Mouse (Mus musculus) MEL (cell line): ENCODE measurements around the gene Cbx3.
A peak's percentile ranks its signal among the peaks of the same experiment; 100 is the strongest.

Experiments used
- CTCF ChIP-seq, 3 experiments: IDR thresholded peaks in 2 of 3; conservative IDR thresholded peaks in 1 of 3; 2 replicates each; pipeline ENCODE4 v1.5.1; 2011 to 2012; ENCODE audit warnings: low read length in 3 of 3, low read depth in 2 of 3, mild to moderate bottlenecking in 2 of 3, improper control_type of control experiment in 1 of 3, inconsistent platforms in 1 of 3, mixed read lengths in 1 of 3, moderate library complexity in 1 of 3; ENCODE audit not compliant: control insufficient read depth in 1 of 3, insufficient read depth in 1 of 3, poor library complexity in 1 of 3, severe bottlenecking in 1 of 3
- E2F4 ChIP-seq: IDR thresholded peaks from 2 replicates; pipeline ENCODE4 v1.6.1; 2011; ENCODE audit warnings: low read depth, low read length, improper control_type of control experiment, borderline replicate concordance
- ETS1 ChIP-seq: IDR thresholded peaks from 2 replicates; pipeline ENCODE4 v1.6.1; 2012; ENCODE audit warnings: low read depth, mild to moderate bottlenecking, inconsistent platforms, low read length, improper control_type of control experiment, moderate library complexity
- GATA1 ChIP-seq: IDR thresholded peaks from 2 replicates; pipeline ENCODE4 v1.6.1; 2011; ENCODE audit warnings: low read depth, low read length, improper control_type of control experiment
- MAFK ChIP-seq: IDR thresholded peaks from 2 replicates; pipeline ENCODE4 v1.6.1; 2011; ENCODE audit warnings: low read depth, mild to moderate bottlenecking, low read length, improper control_type of control experiment, borderline replicate concordance
- MAX ChIP-seq: IDR thresholded peaks from 2 replicates; pipeline ENCODE4 v1.6.1; 2011; ENCODE audit warnings: low read length, improper control_type of control experiment
- POLR2A ChIP-seq, 2 experiments: IDR thresholded peaks; 2 replicates each; pipeline ENCODE4 v1.6.1; 2011 to 2012; ENCODE audit warnings: low read length in 2 of 2, mild to moderate bottlenecking in 2 of 2, control low read depth in 1 of 2, improper control_type of control experiment in 1 of 2, low read depth in 1 of 2, moderate library complexity in 1 of 2; ENCODE audit not compliant: control insufficient read depth in 1 of 2, insufficient read depth in 1 of 2, poor library complexity in 1 of 2
- RAD21 ChIP-seq: IDR thresholded peaks from 2 replicates; pipeline ENCODE4 v1.6.1; 2011; ENCODE audit warnings: mild to moderate bottlenecking, low read depth, low read length, improper control_type of control experiment
- SMC3 ChIP-seq: IDR thresholded peaks from 2 replicates; pipeline ENCODE4 v1.6.1; 2011; ENCODE audit warnings: low read depth, low read length, improper control_type of control experiment
- TBP ChIP-seq: IDR thresholded peaks from 2 replicates; pipeline ENCODE4 v1.8.0; 2011; ENCODE audit warnings: low read depth, low read length, improper control_type of control experiment
- UBTF ChIP-seq: IDR thresholded peaks from 2 replicates; pipeline ENCODE4 v1.6.1; 2012; ENCODE audit warnings: low read depth, mild to moderate bottlenecking, inconsistent platforms, low read length, improper control_type of control experiment, moderate library complexity, borderline replicate concordance; ENCODE audit not compliant: insufficient read depth
- ZMIZ1 ChIP-seq: IDR thresholded peaks from 2 replicates; pipeline ENCODE4 v1.6.1; 2012; ENCODE audit warnings: low read depth, mild to moderate bottlenecking, inconsistent platforms, low read length, improper control_type of control experiment, moderate library complexity
- ZNF384 ChIP-seq: IDR thresholded peaks from 2 replicates; pipeline ENCODE4 v1.6.1; 2012; ENCODE audit warnings: low read depth, mild to moderate bottlenecking, inconsistent platforms, low read length, improper control_type of control experiment

DNA sequence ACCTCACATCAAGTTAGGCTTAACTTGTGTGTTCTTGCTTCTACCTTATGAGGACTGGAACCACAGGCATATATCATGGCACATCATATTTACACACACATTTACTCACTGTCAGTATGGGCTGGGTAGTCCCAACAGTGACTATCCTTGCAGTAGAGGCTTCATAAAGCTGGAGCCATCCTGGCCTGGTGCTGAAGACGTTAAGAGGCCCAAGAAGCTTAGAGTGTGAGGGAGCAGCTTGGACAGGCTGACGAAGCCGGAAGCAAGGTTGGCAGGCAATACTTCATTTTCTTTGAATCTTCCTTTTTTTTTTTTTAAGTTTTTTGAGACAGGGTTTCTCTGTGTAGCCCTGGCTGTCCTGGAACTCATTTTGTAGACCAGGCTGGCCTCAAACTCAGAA lies 13.7 kb downstream of the Cbx3 start:
- TF ChIP-seq E2F4 (no peak), CTCF (IDR thresholded peaks at IDR 0.05 in 2 of 3, conservative IDR thresholded peaks at IDR 0.05 in 1 of 3; ENCODE audit: control insufficient read depth in 1 of 3, insufficient read depth in 1 of 3, low read depth in 2 of 3, low read length in 3 of 3, poor library complexity in 1 of 3, severe bottlenecking in 1 of 3) (no peak), UBTF (no peak), RAD21 (no peak), GATA1 (no peak), ZMIZ1 (no peak), POLR2A (IDR thresholded peaks at IDR 0.05; ENCODE audit: control insufficient read depth in 1 of 2, insufficient read depth in 1 of 2, low read depth in 1 of 2, low read length in 2 of 2, poor library complexity in 1 of 2) (peak in 1 of 2 experiments; percentile 23; a peak in 1 of 4 replicates), SMC3 (no peak), MAX (no peak), ETS1 (no peak), TBP (no peak), MAFK (no peak), ZNF384 (no peak)
